Mouse (Mus musculus) intestine, embryonic 16.5 days (tissue): ENCODE data around the gene Sec1. TPM values are rescaled to one million over a fixed set of nuclear protein-coding genes. Genes with fewer than 3 reads are reported as not detected.

ENCODE experiments used
- ATAC-seq: fragments of 200-750 bp; cut with Nextera tagmentation; 2 replicates; pipeline ENCODE4 v1.8.0; 2017; ENCODE audit warnings: moderate TSS enrichment, moderate library complexity
- H3K27ac ChIP-seq: fragments of 300-500 bp; sonication (generic); 2 replicates; pipeline ENCODE4 v1.5.1; 2014; ENCODE audit warnings: mild to moderate bottlenecking, low read length
- H3K27me3 ChIP-seq: fragments of 300-500 bp; sonication (generic); replicated peaks from 2 replicates; pipeline ENCODE4 v1.6.1; 2014; ENCODE audit warnings: low read length, control low read depth, mixed read lengths; ENCODE audit not compliant: control insufficient read depth, insufficient read depth
- H3K36me3 ChIP-seq: fragments of 300-500 bp; sonication (generic); 2 replicates; pipeline ENCODE4 v1.6.1; 2014; ENCODE audit warnings: low read length, control low read depth; ENCODE audit not compliant: control insufficient read depth, insufficient read depth
- H3K4me1 ChIP-seq: fragments of 300-500 bp; sonication (generic); 2 replicates; pipeline ENCODE4 v1.6.1; 2014; ENCODE audit warnings: low read length, control low read depth, mixed read lengths; ENCODE audit not compliant: control insufficient read depth, insufficient read depth
- H3K4me2 ChIP-seq: fragments of 300-500 bp; sonication (generic); 2 replicates; pipeline ENCODE4 v1.6.1; 2014; ENCODE audit warnings: low read depth, low read length, control low read depth
- H3K4me3 ChIP-seq: fragments of 300-500 bp; sonication (generic); 2 replicates; pipeline ENCODE4 v1.5.1; 2014; ENCODE audit warnings: mild to moderate bottlenecking, low read length
- H3K9ac ChIP-seq: fragments of 300-500 bp; sonication (generic); 2 replicates; pipeline ENCODE4 v1.6.1; 2014; ENCODE audit warnings: low read depth, low read length
- H3K9me3 ChIP-seq: fragments of 300-500 bp; sonication (generic); 2 replicates; pipeline ENCODE4 v1.6.1; 2016; ENCODE audit warnings: low read length, control low read depth; ENCODE audit not compliant: control insufficient read depth
- WGBS: fragments of 180-500 bp; shearing (Covaris S2); extraction: QIAGEN DNeasy Blood & Tissue Kit; methylation state at CpG from one replicate; pipeline ENCODE4 v1.1.7; 2014; 5-methylcytosine and 5-hydroxymethylcytosine counted together
- polyA plus RNA-seq: library from polyadenylated mRNA; unstranded; fragments of >200 nt; fragmentation: Nextera tagmentation; extraction: Ambion mirVana; gene quantifications from 2 replicates; pipeline ENCODE4 v1.2.1, GENCODE M21; 2015

Sec1 gene
- 1.9 and 2.7 TPM in 2 replicates for polyA plus RNA-seq

DNA sequence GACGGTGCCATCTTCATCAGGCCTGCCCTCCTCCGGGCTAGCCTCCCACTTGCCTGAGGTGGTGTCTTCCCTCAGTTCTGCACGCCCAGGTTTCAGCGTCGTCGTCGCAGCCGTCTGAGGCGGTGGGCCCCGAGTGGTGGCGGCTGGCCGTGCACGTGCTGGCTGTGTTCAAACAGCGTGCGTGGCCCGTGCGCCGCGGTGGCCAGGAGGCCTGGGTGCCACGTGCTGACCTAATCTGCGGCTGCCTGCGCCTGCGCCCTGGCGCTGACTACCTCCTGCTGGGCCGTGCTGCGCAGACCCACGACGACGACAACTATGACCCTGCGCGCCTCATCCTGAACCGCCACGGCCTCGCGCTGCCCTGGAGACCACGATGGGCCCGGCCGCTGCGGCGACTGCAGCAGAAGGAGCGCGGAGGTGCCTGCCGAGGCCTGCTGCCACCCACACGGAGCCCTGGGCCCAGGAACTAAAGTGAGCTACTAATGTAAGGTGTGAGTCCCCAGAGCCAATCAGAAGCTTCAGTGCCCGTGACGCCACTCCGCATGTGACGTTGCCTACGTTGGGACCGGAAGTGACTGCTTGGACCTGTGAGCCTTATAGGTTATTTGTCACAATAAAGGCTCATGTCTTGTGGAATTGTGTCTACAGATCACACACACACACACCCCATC, at the start of gene Sec1:
Sec1 (minus strand) TSS at position 482 of the 671 bp plus-strand sequence.
- Histone ChIP-seq H3K27me3 (peaks cover 8% of the 10 kb centered on the region), H3K4me2 (no peak within 1 kb of the TSS), H3K9me3 (no peaks in the 10 kb centered on the region), H3K4me3 (no peak within 1 kb of the TSS), H3K4me1 (no peaks in the 10 kb centered on the region), H3K36me3 (no peaks in the 10 kb centered on the region), H3K27ac (no peak within 1 kb of the TSS), H3K9ac (no peak within 1 kb of the TSS)
- ATAC-seq: no peak
- WGBS: 90% methylated on average over 50 of the region's 50 CpGs

DNA sequence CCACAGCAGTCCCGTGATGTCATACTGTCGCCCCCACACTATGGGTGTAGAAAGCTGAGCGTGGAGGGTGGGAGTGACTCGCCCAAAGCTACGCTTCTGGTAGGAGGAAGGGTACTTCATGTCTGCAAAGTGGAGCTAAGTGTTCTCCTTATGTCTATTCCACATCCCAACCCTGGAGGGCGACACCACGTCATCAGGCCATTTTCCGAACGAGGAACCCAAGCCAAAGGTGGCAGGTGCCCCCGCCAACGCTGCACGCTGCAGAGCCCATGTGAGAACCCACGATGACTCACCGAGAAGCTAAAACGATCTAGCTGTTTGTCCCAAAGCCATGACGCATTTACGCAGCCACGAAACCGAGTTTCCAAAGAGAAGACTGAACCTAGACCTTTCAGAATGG, 48.1 kb upstream of the Sec1 start:
- peak overlapping the region; percentile 33 for H3K4me3 ChIP-seq
- peak overlapping the region; percentile 40 for H3K9ac ChIP-seq
- H3K4me1 ChIP-seq: 0 out of 2 replicates have a peak, but pooled peaks cover 3% of the 10 kb centered on the region
- ATAC-seq: no peak
- peak overlapping the region; percentile 46 for H3K4me2 ChIP-seq
- H3K36me3 ChIP-seq: no peaks in the 10 kb centered on the region
- 33% methylated on average over 19 of the region's 19 CpGs for WGBS
- H3K27ac ChIP-seq: no peak overlapping the region
- H3K9me3 ChIP-seq: no peaks in the 10 kb centered on the region; the same call in 1 of the 2 replicates
- no peaks in the 10 kb centered on the region for H3K27me3 ChIP-seq

DNA sequence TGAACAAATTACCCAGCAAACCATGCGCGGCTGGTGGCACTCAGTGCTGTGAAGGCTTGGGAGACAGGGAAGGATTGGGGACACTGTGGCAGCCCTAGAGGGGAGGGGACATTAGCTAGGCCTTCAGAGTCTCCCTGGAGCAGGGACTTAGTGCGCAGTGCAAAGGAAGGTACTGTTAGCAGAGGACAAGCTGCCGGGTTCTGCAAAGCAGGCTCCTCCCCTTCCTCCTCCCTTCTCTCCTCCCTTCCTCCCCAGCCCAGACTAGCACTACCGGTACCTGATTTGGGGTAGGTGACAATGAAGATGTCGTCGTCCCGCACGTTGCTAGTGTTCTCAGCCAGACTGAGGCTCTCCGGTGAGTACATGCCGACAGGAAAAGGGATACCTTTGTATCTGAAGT, 47.6 kb upstream of the Sec1 start:
- Histone ChIP-seq H3K9me3 (no peaks in the 10 kb centered on the region; the same call in 1 of the 2 replicates), H3K4me3 (peak overlapping the region; percentile 33), H3K9ac (peak overlapping the region; percentile 40), H3K27ac (no peak overlapping the region), H3K27me3 (no peaks in the 10 kb centered on the region), H3K4me2 (peak overlapping the region; percentile 46), H3K4me1 (0 out of 2 replicates have a peak, but pooled peaks cover 3% of the 10 kb centered on the region), H3K36me3 (no peaks in the 10 kb centered on the region)
- ATAC-seq: 0 out of 2 replicates have a peak, but pooled peaks have one; percentile 26
- 41% methylated on average over 11 of the region's 11 CpGs for WGBS

DNA sequence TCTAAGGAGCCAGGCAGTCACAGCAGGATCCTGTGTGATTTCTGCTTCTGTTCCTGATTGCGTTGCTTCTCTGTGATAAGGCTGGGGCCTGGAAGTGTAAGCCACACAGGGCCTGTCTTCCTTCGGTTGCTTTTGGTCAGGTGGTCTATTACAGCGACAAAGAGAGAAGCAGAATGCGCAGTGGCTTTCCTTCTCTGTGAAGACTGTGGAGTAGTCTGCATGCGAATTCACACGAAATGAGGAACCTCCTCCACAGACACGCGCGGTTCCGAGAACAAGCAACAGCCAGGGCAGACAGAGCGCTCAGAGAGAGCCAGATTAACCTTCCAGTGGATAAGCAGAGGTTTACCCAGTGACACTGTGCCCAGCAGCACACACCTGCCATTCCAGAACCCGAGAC, 47.1 kb upstream of the Sec1 start:
- Histone ChIP-seq H3K4me3 (no peak overlapping the region), H3K4me2 (no peak overlapping the region), H3K9ac (no peak overlapping the region), H3K27me3 (no peaks in the 10 kb centered on the region), H3K4me1 (0 out of 2 replicates have a peak, but pooled peaks cover 3% of the 10 kb centered on the region), H3K27ac (no peak overlapping the region), H3K9me3 (no peaks in the 10 kb centered on the region), H3K36me3 (no peaks in the 10 kb centered on the region)
- 84% methylated on average over 12 of the region's 12 CpGs for WGBS
- no peak for ATAC-seq

DNA sequence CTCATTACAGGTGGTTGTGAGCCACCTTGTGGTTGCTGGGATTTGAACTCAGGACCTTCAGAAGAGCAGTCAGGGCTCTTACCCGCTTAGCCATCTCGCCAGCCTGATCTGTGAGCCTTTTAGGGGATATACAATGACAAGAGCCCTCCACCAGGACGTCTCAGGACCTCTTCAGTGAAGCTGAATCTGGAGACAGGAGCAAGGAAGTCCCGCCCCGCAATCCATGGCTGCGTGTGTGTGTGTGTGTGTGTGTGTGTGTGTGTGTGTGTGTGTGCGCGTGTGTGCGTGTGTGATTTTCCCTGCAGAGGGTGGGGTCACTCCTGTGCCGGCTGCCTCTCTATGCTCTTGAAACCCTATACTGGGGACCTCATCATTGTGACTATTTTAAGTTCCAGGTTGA, 45.6 kb upstream of the Sec1 start:
- H3K4me1 ChIP-seq: 0 out of 2 replicates have a peak, but pooled peaks cover 3% of the 10 kb centered on the region
- H3K27me3 ChIP-seq: no peaks in the 10 kb centered on the region
- no peak overlapping the region for H3K9ac ChIP-seq
- no peaks in the 10 kb centered on the region for H3K36me3 ChIP-seq
- no peak overlapping the region for H3K4me3 ChIP-seq
- 72% methylated on average over 10 of the region's 10 CpGs for WGBS
- no peak overlapping the region for H3K27ac ChIP-seq
- no peak overlapping the region for H3K4me2 ChIP-seq
- H3K9me3 ChIP-seq: no peaks in the 10 kb centered on the region
- 0 out of 2 replicates have a peak, but pooled peaks have one; percentile 2 for ATAC-seq

DNA sequence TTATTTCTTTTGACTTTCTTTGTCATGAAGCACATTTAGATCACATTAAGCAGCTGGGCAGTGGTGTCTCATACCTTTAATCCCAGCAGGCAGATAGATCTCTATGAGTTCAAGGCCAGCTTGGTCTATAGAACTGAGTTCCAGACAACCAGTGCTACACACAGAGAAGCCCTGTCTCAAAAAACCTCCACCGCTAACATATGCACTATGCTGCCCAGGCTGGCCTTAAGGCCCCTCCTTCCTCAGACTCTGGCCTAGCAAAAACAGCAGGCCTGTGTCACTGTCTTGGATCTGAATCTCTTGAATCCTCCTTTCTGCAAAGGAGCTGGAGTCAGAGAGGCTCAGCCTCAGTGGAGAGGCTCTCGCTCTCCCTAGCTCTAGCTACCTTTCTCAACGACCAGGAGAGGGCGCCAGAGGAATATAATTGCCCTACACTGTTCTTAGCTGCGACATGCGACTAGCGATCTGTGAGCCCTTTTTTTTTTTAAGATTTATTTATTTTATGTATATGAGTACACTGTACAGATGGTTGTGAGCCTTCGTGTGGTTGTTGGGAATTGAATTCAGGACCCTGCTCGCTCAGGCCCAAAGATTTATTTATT, 45.1 kb upstream of the Sec1 start:
- ATAC-seq: peak; percentile 85
- H3K9me3 ChIP-seq: no peaks in the 10 kb centered on the region
- WGBS: 8% methylated on average over 9 of the region's 9 CpGs
- H3K4me2 ChIP-seq: no peak overlapping the region
- H3K9ac ChIP-seq: no peak overlapping the region
- no peak overlapping the region for H3K27ac ChIP-seq
- no peaks in the 10 kb centered on the region for H3K36me3 ChIP-seq
- no peaks in the 10 kb centered on the region for H3K27me3 ChIP-seq
- 0 out of 2 replicates have a peak, but pooled peaks cover 3% of the 10 kb centered on the region for H3K4me1 ChIP-seq
- H3K4me3 ChIP-seq: no peak overlapping the region

DNA sequence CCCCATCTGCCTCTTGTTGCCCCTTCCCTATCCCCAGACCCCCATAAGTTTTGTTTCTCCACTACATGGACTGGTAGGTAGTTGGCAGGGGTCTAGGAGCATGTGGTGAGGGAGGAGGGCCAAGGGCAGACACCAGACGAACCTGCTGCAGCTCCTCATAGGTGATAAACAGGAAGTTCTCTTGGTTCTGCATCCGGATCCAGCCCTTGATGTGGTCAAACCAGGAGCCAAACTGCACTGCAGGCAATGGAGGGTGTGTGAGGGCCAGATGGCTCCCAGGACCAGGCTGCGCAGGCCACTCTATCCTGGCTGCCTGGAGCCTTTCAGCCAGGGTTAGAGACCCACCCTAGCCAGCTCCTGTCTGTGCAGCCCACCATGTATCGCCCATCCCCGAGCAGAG, 39.3 kb upstream of the Sec1 start:
- H3K27ac ChIP-seq: no peak overlapping the region
- no peak overlapping the region for H3K9ac ChIP-seq
- H3K27me3 ChIP-seq: no peaks in the 10 kb centered on the region
- no peak overlapping the region for H3K4me3 ChIP-seq
- no peaks in the 10 kb centered on the region for H3K9me3 ChIP-seq
- no peaks in the 10 kb centered on the region for H3K36me3 ChIP-seq
- peaks cover 23% of the 10 kb centered on the region for H3K4me1 ChIP-seq
- 78% methylated on average over 5 of the region's 5 CpGs for WGBS
- no peak overlapping the region for H3K4me2 ChIP-seq
- no peak for ATAC-seq

DNA sequence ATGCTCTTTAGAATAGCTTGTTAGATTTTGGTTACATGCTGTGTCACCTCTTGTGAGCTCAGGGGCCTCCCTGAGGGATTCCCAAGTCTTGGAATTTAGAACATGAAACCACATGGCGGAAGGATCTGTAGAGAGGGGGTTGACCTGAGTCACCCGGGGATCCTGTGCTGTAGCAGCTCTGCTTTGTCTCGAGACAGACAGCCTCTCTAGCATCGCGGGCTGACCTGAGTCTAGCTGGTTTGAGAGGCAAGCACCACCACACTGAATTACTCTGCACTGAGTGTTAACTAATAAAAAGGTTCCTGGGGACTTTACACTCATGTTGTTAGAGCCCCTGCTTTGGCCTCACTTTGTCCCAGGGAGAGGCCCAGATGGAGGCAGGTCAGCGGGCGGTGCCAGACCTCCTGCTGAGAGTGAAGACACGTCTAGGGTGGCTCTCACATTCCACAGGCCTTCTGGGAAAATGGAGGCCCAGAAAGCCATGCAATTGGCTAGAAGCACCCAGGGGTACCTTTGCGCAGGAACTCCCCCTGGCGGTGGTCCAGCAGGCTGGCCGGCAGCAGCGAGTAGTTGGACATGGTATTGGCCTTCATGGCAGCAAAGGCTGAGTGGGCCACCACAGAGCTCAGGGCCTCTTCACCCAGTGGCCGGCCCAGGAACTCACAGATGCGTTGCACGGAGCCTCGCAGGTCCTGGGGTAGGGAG, 36.7 kb upstream of the Sec1 start:
- H3K9ac ChIP-seq: peak overlapping the region; percentile 41; the same call in 1 of the 2 replicates
- H3K27ac ChIP-seq: peak overlapping the region; percentile 81
- no peaks in the 10 kb centered on the region for H3K36me3 ChIP-seq
- no peaks in the 10 kb centered on the region for H3K9me3 ChIP-seq
- no peak overlapping the region for H3K4me3 ChIP-seq
- no peaks in the 10 kb centered on the region for H3K27me3 ChIP-seq
- H3K4me1 ChIP-seq: peaks cover 39% of the 10 kb centered on the region
- WGBS: 15% methylated on average over 16 of the region's 16 CpGs
- peak; percentile 78 for ATAC-seq
- peak overlapping the region; percentile 38; the same call in 1 of the 2 replicates for H3K4me2 ChIP-seq

DNA sequence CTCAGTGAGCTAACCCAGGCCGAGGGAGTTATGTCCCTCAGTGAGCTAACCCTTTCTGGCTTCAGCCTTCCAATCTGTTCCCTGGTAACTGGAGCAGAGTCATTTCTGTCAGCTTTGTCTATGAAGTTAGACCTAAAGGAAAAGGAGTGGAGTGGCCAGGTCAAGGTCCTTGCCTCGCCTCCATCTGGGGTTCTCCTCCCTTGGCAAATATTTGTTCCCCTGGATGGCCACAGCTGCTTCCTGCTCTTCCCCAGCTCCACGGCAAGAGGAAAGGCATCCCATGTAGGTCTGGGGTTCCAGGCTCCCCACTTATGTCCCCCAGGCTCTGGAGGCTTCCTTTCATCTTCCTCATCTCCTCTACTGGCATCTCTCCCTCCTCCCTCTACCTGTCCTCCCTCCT, 33.4 kb upstream of the Sec1 start:
- Histone ChIP-seq H3K9ac (no peak overlapping the region), H3K4me1 (peaks cover 39% of the 10 kb centered on the region), H3K36me3 (peaks cover 17% of the 10 kb centered on the region), H3K4me2 (peak overlapping the region; percentile 4; the same call in 1 of the 2 replicates), H3K27me3 (no peaks in the 10 kb centered on the region), H3K9me3 (no peaks in the 10 kb centered on the region), H3K4me3 (no peak overlapping the region), H3K27ac (peak overlapping the region; percentile 79)
- peak; percentile 34 for ATAC-seq
- 50% methylated on average over 3 of the region's 3 CpGs for WGBS
